Mouse (Mus musculus): ENCODE measurements at regions not wholly inside any gene's neighbourhood (a gene's known extent, or its start where the extent isn't known, plus 50 kb on each side); places are given as distances from the start of the nearest gene placed in this dataset.

DNA sequence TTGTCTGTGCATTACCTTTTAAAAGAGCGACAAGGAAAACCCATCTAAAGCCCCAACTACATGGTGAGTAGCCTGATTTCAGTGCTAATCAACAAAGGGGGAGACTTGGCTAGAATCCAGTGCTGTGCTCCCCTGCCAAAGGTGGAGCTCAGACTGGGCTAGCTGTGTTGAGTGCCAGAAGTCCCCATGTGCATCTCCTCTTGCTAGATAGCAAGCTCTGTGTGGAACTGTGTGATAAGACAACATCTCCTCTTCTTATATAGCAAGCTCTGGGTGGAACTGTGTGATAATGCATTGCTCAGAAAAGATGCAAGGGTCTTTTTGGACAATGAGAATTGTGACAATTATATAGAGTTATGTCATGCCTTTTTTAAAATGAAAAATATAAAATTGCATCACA, 741.4 kb downstream of the Adam6a start:
- DNase-seq (ENCODE audit: low spot score) (no peak), ATAC-seq (ENCODE audit: low FRiP score) (no peak)
- H3K36me3 ChIP-seq (ENCODE audit: insufficient read depth, low read length) = no peaks in the 10 kb centered on the region
- no peaks in the 10 kb centered on the region for H3K4me1 ChIP-seq (ENCODE audit: insufficient read depth, low read length)
- peaks cover 52% of the 10 kb centered on the region; the same call in 1 of the 2 replicates for H3K9me3 ChIP-seq (ENCODE audit: low read length)
- no peak overlapping the region for H3K27ac ChIP-seq (ENCODE audit: low read depth, low read length)
- no peak overlapping the region for H3K4me2 ChIP-seq (ENCODE audit: low read depth, low read length, poor library complexity, severe bottlenecking)
- no peak for TF ChIP-seq CTCF (IDR thresholded peaks at IDR 0.05)
- no peak overlapping the region for H3K9ac ChIP-seq (replicated peaks; ENCODE audit: low read length, poor library complexity, severe bottlenecking)
- WGBS = 89% methylated on average over 1 of the region's 1 CpGs
- H3K4me3 ChIP-seq (ENCODE audit: low read depth, low read length) = no peak overlapping the region
- no peaks in the 10 kb centered on the region for H3K27me3 ChIP-seq (ENCODE audit: insufficient read depth, low read length)

DNA sequence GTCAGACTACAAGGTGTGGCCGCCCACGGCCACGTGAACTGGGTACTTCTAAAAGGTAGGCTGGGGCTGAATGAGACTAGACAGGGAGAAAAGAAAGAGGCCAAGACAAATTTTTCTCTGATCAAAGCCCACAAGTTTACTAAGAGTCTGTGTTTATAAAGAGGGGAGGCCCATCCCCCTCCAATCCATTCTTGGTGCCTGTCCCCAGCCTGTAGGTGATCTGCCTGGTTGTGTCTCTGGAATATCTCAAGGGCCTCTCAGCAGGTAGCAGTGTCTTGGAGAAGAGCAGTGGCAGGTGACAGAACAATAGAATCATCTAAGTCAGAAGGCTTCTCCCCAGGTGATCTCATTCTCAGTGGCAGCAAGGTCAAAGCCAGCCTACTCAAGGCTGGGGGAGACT, 743.3 kb downstream of the Adam6a start:
- H3K4me3 ChIP-seq (ENCODE audit: low read depth, low read length) = no peak overlapping the region
- H3K27me3 ChIP-seq (ENCODE audit: insufficient read depth, low read length) = no peaks in the 10 kb centered on the region
- WGBS = 79% methylated on average over 3 of the region's 3 CpGs
- H3K36me3 ChIP-seq (ENCODE audit: insufficient read depth, low read length) = no peaks in the 10 kb centered on the region
- ATAC-seq (ENCODE audit: low FRiP score) (no peak), DNase-seq (ENCODE audit: low spot score) (no peak)
- no peak overlapping the region for H3K4me2 ChIP-seq (ENCODE audit: low read depth, low read length, poor library complexity, severe bottlenecking)
- no peak overlapping the region for H3K9ac ChIP-seq (replicated peaks; ENCODE audit: low read length, poor library complexity, severe bottlenecking)
- no peaks in the 10 kb centered on the region for H3K4me1 ChIP-seq (ENCODE audit: insufficient read depth, low read length)
- TF ChIP-seq CTCF (IDR thresholded peaks at IDR 0.05) = no peak
- H3K9me3 ChIP-seq (ENCODE audit: low read length) = peaks cover 52% of the 10 kb centered on the region; the same call in 1 of the 2 replicates
- H3K27ac ChIP-seq (ENCODE audit: low read depth, low read length) = no peak overlapping the region

DNA sequence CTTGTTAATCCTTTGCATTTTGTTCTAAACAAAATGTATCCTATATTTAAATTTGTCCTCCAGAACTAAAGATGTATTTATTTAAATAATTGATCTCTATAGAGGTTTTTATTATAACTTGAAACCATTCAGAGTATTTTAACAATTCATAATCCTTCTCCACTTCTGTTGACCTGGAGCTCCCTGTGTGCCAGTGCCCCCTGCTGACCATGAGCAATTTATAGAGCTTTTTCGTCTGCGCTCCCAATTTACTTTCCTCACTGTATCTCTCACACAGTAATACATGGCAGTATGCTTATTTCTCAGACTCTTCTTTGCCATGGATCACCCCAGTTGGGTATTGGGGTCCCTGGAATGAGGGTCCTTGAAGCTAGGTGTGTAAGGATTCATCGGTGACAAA, 747.4 kb downstream of the Adam6a start:
- Histone ChIP-seq H3K27ac (ENCODE audit: low read depth, low read length) (no peak overlapping the region), H3K9ac (replicated peaks; ENCODE audit: low read length, poor library complexity, severe bottlenecking) (no peak overlapping the region), H3K36me3 (ENCODE audit: insufficient read depth, low read length) (no peaks in the 10 kb centered on the region), H3K4me3 (ENCODE audit: low read depth, low read length) (no peak overlapping the region), H3K27me3 (ENCODE audit: insufficient read depth, low read length) (no peaks in the 10 kb centered on the region), H3K9me3 (ENCODE audit: low read length) (peaks cover 47% of the 10 kb centered on the region; the same call in 1 of the 2 replicates), H3K4me2 (ENCODE audit: low read depth, low read length, poor library complexity, severe bottlenecking) (no peak overlapping the region), H3K4me1 (ENCODE audit: insufficient read depth, low read length) (no peaks in the 10 kb centered on the region)
- no peak for ATAC-seq (ENCODE audit: low FRiP score)
- DNase-seq (ENCODE audit: low spot score) = no peak
- TF ChIP-seq CTCF (IDR thresholded peaks at IDR 0.05) = no peak
- WGBS = 91% methylated on average over 3 of the region's 3 CpGs

DNA sequence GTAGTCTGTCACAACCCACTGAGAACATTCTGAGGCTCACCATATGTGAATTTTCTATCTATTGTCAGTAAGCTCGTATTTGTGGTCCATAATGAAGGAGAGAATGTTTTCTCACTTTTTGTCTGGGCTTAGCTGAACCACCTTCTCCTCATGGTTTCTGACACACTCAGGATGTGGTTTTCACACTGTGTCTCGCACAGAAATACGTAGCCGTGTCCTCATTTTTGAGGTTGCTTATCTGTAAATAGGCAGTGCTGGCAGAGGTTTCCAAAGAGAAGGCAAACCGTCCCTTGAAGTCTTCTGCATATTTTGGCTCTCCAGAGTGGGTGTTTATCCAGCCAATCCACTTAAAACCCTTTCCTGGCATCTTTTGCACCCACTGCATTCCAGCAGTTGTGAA, 756.1 kb downstream of the Adam6a start:
- no peak for TF ChIP-seq CTCF (IDR thresholded peaks at IDR 0.05)
- Histone ChIP-seq H3K4me3 (ENCODE audit: low read depth, low read length) (no peak overlapping the region), H3K9me3 (ENCODE audit: low read length) (0 out of 2 replicates have a peak, but pooled peaks cover 20% of the 10 kb centered on the region), H3K27ac (ENCODE audit: low read depth, low read length) (no peak overlapping the region), H3K4me1 (ENCODE audit: insufficient read depth, low read length) (no peaks in the 10 kb centered on the region), H3K4me2 (ENCODE audit: low read depth, low read length, poor library complexity, severe bottlenecking) (no peak overlapping the region), H3K9ac (replicated peaks; ENCODE audit: low read length, poor library complexity, severe bottlenecking) (no peak overlapping the region), H3K27me3 (ENCODE audit: insufficient read depth, low read length) (no peaks in the 10 kb centered on the region), H3K36me3 (ENCODE audit: insufficient read depth, low read length) (no peaks in the 10 kb centered on the region)
- DNase-seq (ENCODE audit: low spot score) (no peak), ATAC-seq (ENCODE audit: low FRiP score) (no peak)
- WGBS = 78% methylated on average over 5 of the region's 5 CpGs

DNA sequence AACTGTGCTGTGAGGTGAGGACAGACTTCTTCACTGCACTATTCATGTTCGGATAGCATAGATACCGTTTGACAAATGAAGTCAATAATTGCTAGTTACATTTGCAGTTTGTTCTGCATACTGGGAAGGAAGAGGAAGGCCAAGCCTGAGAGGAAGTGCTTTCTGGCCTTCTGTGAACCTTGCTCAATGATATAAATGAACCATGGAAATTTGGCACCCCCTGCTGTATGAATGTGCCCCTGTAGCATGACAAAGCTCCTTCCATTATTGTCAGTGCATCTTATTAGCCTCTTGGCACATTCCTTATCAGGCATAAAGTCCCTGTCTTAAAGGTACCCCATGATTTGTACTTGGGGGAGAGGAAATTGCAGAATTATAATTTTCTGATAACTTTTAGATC, 758.0 kb downstream of the Adam6a start:
- WGBS = 86% methylated on average over 2 of the region's 2 CpGs
- ATAC-seq (ENCODE audit: low FRiP score) (no peak), DNase-seq (ENCODE audit: low spot score) (no peak)
- Histone ChIP-seq H3K4me3 (ENCODE audit: low read depth, low read length) (no peak overlapping the region), H3K27me3 (ENCODE audit: insufficient read depth, low read length) (no peaks in the 10 kb centered on the region), H3K4me1 (ENCODE audit: insufficient read depth, low read length) (no peaks in the 10 kb centered on the region), H3K9me3 (ENCODE audit: low read length) (peaks cover 20% of the 10 kb centered on the region), H3K36me3 (ENCODE audit: insufficient read depth, low read length) (no peaks in the 10 kb centered on the region), H3K4me2 (ENCODE audit: low read depth, low read length, poor library complexity, severe bottlenecking) (no peak overlapping the region), H3K9ac (replicated peaks; ENCODE audit: low read length, poor library complexity, severe bottlenecking) (no peak overlapping the region), H3K27ac (ENCODE audit: low read depth, low read length) (no peak overlapping the region)
- TF ChIP-seq CTCF (IDR thresholded peaks at IDR 0.05) = no peak

DNA sequence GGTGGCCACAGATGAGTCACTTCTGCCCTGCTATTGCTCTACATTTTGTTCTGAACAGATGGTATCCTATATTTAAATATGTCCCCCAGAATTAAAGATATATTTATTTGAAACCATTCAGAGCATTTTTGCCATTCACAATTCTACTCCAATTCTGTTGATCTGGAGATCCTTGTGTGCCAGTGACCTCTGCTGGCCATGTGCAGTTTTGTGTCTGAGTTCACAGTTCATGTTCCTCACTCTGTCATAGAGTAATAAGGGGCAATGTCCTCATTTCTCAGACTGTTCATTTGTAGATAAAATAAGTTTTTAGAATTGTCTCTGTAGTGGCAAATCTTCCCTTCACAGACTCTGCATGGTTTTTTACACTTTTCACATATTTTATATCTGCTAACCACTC, 788.8 kb downstream of the Adam6a start:
- TF ChIP-seq CTCF (IDR thresholded peaks at IDR 0.05) = no peak
- Histone ChIP-seq H3K4me3 (ENCODE audit: low read depth, low read length) (no peak overlapping the region), H3K4me1 (ENCODE audit: insufficient read depth, low read length) (no peaks in the 10 kb centered on the region), H3K27me3 (ENCODE audit: insufficient read depth, low read length) (no peaks in the 10 kb centered on the region), H3K9ac (replicated peaks; ENCODE audit: low read length, poor library complexity, severe bottlenecking) (no peak overlapping the region), H3K36me3 (ENCODE audit: insufficient read depth, low read length) (no peaks in the 10 kb centered on the region), H3K27ac (ENCODE audit: low read depth, low read length) (no peak overlapping the region), H3K4me2 (ENCODE audit: low read depth, low read length, poor library complexity, severe bottlenecking) (no peak overlapping the region), H3K9me3 (ENCODE audit: low read length) (peaks cover 10% of the 10 kb centered on the region)
- no peak for DNase-seq (ENCODE audit: low spot score)
- ATAC-seq (ENCODE audit: low FRiP score) = no peak
